Mouse (Mus musculus): ENCODE results near the gene Rai14. TPM values are rescaled to one million over a fixed set of nuclear protein-coding genes. Genes with fewer than 3 reads are reported as not detected.

Rai14 gene
- total RNA-seq, 2 experiments from 2014 or later, result 4.8 to 5.6 TPM

GRCm38 (mm10) chr15:10687365-10687764 is 27.1 kb downstream of the Rai14 start:
- no peak for DNase-seq

DNA sequence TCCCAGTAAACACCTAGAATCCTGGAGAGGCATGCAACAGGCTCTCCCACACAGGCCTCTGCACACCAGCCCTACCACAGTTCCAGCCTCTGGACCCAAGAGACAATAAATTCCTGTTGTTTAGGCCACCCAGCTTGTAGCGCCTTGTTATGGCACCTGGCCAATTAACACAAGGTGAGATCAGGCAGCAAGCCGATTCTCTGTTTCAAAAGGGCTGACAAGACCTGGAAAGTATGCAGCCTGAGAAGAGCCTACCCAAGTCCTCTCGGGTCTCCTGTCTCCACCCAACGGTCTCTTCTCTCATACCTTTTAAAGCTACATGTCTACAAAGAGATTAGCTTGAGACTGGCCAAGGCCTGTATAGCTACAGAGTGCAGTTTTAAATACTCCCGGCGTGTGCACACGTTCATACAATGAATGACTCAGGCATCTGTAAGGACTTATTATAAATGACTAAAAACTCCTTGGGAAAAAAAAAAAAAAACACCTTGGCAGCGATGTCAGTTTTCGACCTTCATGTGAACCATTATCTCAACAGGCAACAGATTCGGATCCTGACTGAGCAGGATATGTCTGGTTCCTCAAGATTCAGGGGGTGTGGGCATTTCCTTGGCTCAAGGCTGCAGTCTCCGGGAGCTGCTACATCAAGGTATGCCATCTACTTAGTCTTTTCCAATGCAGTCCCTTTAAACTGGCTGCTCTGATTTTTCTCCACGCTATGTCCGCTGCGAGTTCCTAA is 28.6 kb downstream of the Rai14 start:
- DNase-seq, result no peak

GRCm38 (mm10) chr15:10683687-10684203 is 30.7 kb downstream of the Rai14 start:
- no peak for DNase-seq

DNA sequence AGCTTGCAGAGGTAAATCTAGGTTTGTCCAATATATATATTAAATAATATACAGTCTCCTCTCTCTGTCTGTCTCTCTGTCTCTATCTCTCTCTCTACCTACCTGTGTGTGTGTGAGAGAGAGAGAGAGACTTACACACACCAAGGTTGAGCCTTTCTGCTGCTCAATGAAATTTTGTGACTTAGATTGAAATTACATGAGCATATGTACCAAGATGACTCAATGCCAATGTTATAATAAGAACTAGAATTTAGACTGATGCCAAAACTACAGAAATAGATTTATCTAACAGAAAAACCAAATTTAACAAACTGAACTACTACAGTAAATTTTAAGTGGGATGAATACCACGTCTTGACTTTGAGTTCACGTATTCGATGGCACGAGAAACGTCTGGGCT is 33.9 kb downstream of the Rai14 start:
- DNase-seq, result no peak

- no peak for DNase-seq
These were observed 34.9 kb downstream of the Rai14 start for GRCm38 (mm10) chr15:10679571-10679970.

GRCm38 (mm10) chr15:10675801-10676200 is 38.6 kb downstream of the Rai14 start:
- DNase-seq, result no peak

GRCm38 (mm10) chr15:10672880-10673279 is 41.5 kb downstream of the Rai14 start:
- no peak for DNase-seq

DNA sequence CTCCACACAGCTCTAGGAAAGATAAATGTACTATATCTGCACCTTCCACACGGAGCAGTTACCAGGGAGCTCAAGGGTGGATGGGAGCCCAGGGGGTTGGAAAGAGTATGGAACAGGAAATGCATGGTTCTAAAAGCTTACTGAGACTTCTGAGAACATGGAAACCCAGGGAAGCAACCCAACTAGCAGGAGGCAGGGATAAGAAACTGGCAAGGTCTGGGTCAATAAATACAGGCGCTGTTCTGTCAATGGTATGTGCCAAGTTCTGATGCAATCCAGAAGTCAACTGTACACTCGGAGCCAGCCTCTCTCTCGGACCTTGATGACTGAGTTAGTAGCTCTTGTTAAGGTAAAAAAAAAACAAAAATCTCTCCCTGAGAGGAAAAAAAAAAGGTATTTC is 42.6 kb downstream of the Rai14 start:
- no peak for DNase-seq

DNA sequence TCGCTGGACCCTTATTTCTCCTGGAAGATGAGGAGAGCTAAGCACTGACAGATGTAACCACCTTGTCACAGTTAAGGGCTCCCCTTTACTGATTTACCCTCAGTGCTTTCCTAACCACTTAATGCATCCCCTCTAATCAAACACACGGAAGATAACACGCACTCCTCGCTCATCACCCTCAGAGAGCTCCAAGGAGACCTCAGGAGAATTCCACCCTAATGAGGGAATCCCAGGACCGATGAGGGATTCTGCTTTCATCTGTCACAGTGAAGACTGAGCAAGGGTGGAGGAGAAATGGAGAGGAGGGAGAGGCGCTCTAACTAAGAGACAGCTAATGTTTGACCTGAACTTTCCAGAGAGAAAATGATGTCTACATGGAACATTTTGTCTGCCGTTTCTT is 44.3 kb downstream of the Rai14 start:
- no peak for DNase-seq

DNA sequence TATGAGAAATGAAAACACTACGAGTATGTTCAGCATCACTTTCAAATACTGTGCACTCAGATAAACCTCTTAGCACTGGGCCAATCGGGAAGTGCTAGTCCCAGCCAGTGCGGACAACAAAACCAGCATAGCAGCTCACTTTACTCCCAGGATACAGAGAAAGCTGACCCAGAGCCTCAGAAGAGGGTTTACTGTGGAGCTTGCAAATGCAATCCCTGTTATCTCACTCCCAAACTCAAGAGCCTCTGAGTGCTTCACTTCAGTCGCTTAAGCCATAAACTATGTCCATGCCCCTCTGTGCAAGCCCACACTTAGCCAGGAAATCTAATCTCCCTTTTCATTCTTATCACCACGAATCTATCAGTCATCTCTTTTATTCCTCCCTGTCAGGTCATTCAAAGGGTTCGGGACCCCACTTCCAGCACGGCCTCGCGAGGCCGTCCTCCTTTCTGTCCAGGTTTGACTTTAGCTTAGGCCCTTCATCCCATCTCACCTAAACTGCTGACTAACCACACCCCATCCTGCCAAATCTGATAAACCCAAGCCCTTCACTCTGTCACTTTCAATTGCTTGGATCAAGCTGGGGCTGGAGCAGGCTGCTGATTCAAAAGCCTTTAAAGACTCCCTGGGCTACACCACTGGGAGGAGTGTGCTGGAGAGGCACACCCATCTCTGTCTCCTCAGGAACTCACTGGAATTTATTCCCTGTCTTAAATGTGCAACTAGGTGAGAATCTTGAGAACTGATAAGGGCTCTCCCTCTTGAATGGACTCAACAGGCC is 46.1 kb downstream of the Rai14 start:
- DNase-seq, result no peak

- no peak for DNase-seq
These were observed 48.6 kb downstream of the Rai14 start for GRCm38 (mm10) chr15:10665816-10666215.

DNA sequence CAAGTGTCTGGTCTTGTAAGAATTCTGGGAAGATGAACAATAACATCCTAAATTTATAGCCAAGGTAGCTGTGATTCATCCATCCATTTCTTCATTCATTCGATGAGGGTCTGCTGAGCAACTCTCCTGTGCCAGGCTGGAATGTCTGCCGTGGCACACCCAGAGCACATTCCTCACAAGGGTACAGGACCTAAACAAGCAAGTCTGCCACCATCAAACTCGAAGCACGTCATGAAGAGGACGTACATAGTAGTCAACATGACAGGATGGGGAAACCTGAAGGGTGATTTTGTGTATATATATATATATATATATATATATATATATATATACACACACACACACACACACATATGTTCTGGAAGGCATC is 49.9 kb downstream of the Rai14 start:
- no peak for DNase-seq

- DNase-seq, result no peak
These were observed 50.5 kb downstream of the Rai14 start for GRCm38 (mm10) chr15:10663793-10664528.

GRCm38 (mm10) chr15:10661961-10662606 is 52.3 kb downstream of the Rai14 start:
- DNase-seq, result no peak

DNA sequence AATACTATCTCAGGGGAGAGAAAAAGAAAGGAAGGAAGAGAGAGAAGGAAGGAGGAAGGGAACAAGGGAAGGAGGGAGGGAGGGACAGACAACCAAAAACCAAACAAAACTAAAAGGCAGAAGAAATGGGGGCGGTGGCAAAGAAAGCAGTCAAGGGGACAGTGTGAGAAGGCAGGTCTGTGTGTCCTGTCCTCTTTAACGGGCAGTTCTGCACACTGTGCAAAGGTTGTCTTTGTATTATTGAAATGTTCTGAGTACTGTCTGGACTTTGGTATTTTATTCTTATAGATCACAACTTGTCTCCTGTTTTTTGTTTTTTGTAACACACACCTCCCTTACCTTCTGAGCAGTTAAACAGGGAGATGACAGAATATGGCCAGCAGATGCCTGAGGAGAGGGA is 55.6 kb downstream of the Rai14 start:
- no peak for DNase-seq

GRCm38 (mm10) chr15:10656146-10656545 is 58.3 kb downstream of the Rai14 start:
- no peak for DNase-seq

DNA sequence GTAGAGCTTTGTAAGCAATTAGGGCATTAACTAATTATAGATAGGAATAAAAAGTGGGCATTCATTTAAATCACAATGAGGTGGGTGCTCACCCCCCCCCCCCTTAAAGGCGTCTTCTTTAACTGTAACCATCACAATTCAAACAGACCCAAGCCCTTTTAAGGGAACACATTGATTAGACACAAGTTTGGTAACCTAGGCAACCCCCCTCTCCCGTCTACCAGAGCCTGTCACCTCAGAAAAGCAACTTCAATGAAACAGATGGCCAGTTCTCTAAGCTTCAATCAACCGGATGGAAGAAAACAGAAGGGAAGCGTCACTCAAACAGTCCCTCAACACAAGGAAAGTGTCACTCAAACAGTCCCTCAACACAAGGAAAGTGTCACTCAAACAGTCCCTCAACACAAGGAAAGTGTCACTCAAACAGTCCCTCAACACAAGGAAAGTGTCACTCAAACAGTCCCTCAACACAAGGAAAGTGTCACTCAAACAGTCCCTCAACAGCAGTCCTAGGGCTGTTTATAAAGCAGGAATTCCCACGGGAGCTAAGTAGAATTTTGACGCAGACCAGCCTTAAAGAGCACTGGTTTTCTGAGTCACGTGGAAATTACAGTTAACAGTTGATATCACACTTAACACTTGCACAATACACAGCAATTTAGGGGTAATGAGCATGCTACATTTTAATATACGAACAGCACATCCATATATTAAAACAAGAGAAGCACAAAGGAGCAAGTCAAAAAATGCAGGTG is 59.1 kb downstream of the Rai14 start:
- peak in 1 of 2 experiments; percentile 8 for DNase-seq

- DNase-seq, result no peak
These were observed 59.7 kb downstream of the Rai14 start for GRCm38 (mm10) chr15:10654696-10655095.

GRCm38 (mm10) chr15:10652931-10653475 is 61.4 kb downstream of the Rai14 start:
- no peak for DNase-seq

- no peak for DNase-seq
These were observed 65.9 kb downstream of the Rai14 start for GRCm38 (mm10) chr15:10648372-10649109.

DNA sequence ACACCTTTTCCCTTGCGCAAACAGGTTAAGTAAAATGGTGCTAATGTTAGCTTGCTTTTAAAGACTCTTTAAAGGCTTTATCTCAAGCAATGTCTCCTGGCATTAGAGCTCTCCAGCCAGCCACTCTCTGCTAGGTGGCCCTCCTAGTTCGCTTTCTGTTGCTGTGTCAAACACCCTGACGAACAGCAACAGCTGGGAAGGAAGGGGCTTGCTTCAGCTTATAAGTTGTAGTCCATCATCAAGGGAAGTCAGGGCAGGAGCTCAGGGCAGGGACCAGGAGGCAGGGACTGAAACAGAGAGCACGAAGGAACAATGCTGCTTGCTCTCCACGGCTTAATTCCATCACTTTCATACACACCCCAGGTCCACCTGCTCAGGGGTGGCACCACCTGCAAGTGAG is 68.1 kb downstream of the Rai14 start:
- no peak for DNase-seq

Data from layer of hippocampus, postnatal 36 days (tissue).